Mouse (Mus musculus): ENCODE data around the gene Chil3.

Gene Chil3

DNA sequence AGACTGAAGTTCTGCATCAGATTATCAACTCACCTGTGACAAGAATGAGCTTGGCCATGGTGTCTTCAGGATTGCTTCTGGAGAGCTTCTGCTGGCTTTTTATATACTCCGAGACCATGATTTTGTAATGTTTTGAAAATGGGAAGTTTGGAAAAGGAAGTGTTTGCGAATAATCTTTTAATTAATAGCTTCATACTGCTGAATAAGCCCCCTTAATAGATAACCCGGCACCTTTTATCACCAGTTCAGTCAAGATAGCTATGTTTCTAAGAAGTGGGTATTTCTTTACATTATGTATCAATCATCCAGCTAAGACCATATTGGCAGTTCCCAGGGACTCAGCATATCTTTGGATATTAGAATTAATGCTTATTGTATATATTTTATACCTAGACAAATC lies at the start of gene Chil3:
TSS of gene Chil3 (minus strand) at position 101 of the 400 bp plus-strand sequence.
- TF ChIP-seq GATA4 (IDR thresholded peaks at IDR 0.05; ENCODE audit: insufficient replicate concordance, low read length): no peak

DNA sequence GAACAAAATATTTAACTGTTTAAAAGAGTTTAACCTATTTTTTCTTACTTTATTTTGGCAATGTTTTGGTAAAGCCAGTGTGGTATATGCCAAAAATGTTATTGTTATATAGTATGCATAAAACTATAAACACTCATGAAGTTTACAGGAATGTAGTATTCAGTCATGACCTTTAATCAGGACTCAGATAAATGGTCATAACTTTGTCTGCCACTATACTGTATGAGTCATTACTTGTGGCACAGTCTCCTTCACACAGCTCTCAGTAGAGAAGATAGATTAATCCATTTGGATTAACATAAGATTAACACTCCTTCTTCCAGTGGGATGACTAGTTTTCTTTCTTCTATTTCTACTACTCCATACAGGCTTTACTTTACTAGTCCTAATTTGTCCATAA lies 28.9 kb upstream of the Chil3 start:
- no peak for TF ChIP-seq GATA4 (IDR thresholded peaks at IDR 0.05; ENCODE audit: insufficient replicate concordance, low read length)

GRCm38 (mm10) chr3:106195486-106195885 lies 28.1 kb upstream of the Chil3 start:
- no peak for TF ChIP-seq GATA4 (IDR thresholded peaks at IDR 0.05; ENCODE audit: insufficient replicate concordance, low read length)

DNA sequence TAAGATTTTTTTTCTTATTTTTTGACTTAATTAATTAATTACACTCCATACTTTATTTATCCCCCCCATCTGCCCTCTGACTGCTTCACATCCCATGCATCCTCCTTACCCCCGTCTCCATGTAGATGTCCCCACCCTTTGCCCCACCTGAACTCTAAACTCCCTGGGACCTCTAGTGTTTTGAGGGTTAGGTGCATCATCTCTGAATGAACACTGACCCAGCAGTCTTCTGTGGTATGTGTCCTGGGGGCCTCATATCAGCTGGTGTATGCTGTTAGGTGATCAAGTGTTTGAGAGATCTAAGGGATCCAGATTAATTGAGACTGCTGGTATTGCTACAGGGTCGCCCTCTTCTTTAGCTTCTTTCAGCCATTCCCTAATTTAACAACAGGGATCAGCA lies 20.6 kb upstream of the Chil3 start:
- TF ChIP-seq GATA4 (IDR thresholded peaks at IDR 0.05; ENCODE audit: insufficient replicate concordance, low read length): no peak

DNA sequence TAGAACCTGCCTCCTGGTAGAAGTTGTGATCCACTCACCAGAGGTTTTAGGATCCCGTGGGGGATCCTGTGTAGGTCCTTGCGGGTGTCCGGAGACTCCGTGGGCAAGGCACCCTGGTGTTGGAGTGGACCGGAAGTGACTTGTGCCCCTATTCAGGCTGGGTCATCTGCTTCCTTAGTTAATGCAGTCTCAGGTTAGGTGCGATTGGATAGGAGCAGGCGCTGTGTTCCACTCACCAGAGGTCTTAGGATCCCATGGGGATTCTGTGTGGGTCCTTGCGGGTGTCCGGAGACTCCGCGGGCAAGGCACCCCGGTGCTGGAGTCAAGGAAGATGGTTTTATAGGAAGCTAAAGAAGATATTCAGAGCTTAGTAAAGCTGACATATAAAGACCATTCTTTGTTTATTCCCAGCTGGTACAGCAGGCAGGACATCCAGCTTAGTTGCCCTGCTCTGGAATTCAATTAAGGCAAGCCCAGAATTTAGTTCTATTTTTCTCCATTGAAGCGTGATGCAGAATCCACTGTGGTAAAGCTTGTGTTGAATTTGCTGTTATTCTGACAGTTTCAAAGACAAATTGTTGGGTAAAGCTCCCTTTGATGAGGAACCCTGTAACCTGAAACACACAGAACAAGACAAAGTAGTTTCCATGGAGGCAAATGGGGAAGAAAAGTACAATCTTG lies 10.3 kb upstream of the Chil3 start:
- no peak for TF ChIP-seq GATA4 (IDR thresholded peaks at IDR 0.05; ENCODE audit: insufficient replicate concordance, low read length)

DNA sequence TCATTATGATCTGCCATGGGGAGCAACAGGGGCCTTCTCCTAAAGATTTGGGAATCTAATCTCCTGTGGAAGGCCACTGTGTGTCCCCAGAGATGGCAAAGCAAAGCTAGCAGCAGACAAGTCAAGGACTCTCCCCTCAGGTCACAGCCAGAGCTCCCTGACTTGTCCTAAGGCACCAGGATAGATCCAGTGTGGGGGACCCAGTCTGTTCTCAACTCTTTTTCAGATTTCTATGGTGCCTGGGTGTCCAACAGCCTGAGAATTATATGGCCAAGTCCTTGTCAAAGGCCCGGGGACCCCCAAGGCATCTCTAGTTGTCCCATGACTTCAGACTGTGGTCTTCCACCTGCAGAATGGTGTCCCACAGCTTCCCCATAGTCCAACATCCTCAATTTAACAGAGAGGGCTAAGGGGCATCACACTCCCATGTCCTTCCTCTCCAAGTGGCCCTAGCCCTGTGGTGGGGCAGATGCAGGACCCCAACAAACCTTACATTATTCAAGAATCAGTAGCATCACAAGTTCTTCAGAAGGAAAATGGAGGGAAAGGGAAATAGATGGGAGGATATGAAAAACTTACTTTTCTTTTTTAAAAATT lies 3.9 kb upstream of the Chil3 start:
- TF ChIP-seq GATA4 (IDR thresholded peaks at IDR 0.05; ENCODE audit: insufficient replicate concordance, low read length): no peak

- no peak for TF ChIP-seq GATA4 (IDR thresholded peaks at IDR 0.05; ENCODE audit: insufficient replicate concordance, low read length)
Measured at GRCm38 (mm10) chr3:106170522-106171053, 3.2 kb upstream of the Chil3 start.

- TF ChIP-seq GATA4 (IDR thresholded peaks at IDR 0.05; ENCODE audit: insufficient replicate concordance, low read length): no peak
Measured at GRCm38 (mm10) chr3:106154413-106154812, 13.0 kb downstream of the Chil3 start.

DNA sequence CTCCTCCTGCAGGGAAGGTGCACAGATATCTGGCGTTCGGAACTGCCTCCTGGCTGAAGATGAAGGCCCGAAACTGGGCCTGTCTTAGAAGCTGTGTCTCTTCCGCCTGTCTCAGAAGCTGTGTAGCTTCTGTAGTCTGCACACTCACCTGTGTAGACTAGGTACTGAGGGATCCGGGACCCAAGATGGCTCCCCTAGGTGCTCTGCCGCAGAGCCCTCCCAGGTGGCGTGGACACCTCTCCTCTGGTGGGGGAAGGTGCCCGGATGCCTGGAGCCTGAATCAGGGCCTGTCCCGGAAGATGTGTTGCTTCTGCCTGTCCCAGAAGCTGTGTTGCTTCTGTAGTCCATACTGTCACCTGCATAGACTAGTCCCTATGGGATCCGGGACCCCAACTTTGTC lies 23.3 kb downstream of the Chil3 start:
- no peak for TF ChIP-seq GATA4 (IDR thresholded peaks at IDR 0.05; ENCODE audit: insufficient replicate concordance, low read length)

DNA sequence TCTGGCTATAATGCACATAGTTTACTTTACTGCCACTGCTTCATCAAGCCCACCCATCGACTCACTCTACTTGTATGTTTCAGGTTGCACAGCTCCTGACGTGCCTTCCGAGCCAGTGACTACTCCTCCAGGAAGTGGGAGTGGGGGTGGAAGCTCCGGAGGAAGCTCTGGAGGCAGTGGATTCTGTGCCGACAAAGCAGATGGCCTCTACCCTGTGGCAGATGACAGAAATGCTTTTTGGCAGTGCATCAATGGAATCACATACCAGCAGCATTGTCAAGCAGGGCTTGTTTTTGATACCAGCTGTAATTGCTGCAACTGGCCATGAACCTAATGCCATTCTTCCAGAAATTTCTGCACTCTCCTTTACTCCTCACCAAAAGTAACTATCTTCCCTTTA lies 35.7 kb downstream of the Chil3 start:
- TF ChIP-seq GATA4 (IDR thresholded peaks at IDR 0.05; ENCODE audit: insufficient replicate concordance, low read length): no peak

DNA sequence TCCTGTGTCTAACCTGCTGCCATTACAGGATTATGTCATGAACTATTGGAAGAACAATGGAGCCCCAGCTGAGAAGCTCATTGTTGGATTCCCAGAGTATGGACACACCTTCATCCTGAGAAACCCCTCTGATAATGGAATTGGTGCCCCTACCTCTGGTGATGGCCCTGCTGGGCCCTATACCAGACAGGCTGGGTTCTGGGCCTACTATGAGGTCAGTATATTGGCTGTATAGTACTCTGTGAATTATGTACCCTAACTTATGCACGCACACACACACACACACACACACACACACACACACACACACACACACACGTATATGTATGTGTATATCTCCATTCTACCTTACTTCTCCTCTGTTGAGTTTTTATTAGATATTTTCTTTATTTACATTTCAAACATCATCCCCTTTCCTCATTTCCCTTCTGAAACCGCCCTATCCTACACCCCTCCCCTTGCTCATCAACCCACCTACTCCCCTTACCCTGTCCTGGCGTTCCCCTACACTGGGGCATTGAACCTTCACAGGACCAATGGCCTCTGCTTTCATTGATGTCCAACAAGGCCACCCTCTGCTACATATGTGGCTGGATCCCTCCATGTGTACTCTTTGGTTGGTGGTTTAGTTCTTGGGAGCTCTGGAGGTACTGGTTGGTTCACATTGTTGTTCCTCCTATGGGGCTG lies 38.4 kb downstream of the Chil3 start:
- TF ChIP-seq GATA4 (IDR thresholded peaks at IDR 0.05; ENCODE audit: insufficient replicate concordance, low read length): no peak

DNA sequence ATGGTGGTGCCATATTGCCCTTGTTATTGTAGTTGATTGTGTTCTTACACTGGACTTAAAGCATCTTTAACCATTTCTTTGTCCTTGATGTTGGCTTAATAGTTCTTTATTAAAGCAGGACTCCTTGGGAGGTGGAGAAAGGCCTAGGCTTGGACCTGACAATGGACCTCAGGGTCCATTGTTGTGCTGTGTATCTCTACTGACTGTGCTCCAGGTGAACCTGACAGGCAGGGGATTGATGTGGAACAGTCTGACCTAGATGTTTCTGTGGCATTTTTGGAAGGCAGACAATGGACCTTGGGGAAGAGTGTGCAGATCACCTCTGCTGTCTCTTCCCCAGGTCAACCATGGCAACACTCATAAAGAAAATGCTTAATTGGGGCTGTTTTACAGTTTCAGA lies 40.4 kb downstream of the Chil3 start:
- TF ChIP-seq GATA4 (IDR thresholded peaks at IDR 0.05; ENCODE audit: insufficient replicate concordance, low read length): no peak

DNA sequence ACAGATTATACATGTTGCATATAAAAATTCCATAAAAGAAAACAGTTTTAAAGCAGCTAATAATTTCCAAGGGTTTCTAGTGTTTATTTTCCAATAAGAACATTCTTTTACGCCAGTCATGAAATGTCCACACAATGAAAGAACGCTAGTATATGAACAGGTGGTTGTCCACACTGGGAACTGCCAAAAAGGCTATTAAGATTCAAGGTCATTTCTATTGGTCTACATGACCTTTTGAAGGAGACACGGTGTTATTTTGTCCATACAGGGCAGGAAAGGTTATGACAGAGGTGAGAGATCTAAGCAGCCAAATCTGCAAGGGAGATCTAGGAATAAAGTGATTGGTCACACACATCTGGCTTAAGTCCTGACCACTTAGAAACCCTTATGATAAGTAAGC lies 54.4 kb downstream of the Chil3 start, which contains the start of gene Chia1:
TSS of gene Chia1 (plus strand) at position 301 of the 400 bp plus-strand sequence.
- TF ChIP-seq GATA4 (IDR thresholded peaks at IDR 0.05; ENCODE audit: insufficient replicate concordance, low read length): no peak

All from liver, adult (tissue).